Mouse (Mus musculus) adrenal gland, adult (tissue): ENCODE results near the gene Trmt2a.
A peak's percentile ranks its signal among the peaks of the same experiment; 100 is the strongest.

Source experiments
- DNase-seq, 2 experiments: peaks; one replicate each; pipeline ENCODE4 v3.0.0; 2022 to 2023; ENCODE audit warnings: low spot score in 1 of 2; ENCODE audit not compliant: inconsistent age in 2 of 2

Gene Trmt2a

GRCm38 (mm10) chr16:18248433-18249363, at the start of gene Trmt2a, which contains the start of gene Ranbp1:
TSS of gene Trmt2a (plus strand) at chr16:18248679.
TSS of gene Ranbp1 (minus strand) at chr16:18248732.
- DNase-seq = peak; percentile 99 to 100

- no peak for DNase-seq
Observed at GRCm38 (mm10) chr16:18200062-18200461, 48.4 kb upstream of the Trmt2a start.

DNA sequence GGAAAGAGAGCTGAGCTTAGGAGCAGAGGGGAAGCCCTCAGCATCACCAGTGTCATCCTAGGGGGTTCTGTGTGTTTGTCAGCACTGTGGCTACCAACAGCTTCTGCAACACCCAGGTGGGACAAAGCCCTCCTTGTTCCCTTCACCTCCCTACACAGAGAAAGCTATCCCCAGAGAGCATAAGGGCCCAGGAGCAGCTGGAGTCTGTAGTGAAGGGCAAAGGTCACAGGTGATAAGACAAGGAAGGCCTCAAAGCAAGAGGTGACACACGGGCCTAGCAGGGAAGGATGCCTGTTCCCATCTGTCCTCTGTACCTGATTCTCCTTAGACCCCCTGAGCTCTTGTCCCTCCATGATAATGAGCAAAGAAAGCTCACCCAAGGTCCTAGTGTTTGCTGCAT, 46.9 kb upstream of the Trmt2a start:
- DNase-seq = no peak

GRCm38 (mm10) chr16:18202061-18202460, 46.4 kb upstream of the Trmt2a start:
- DNase-seq = no peak

GRCm38 (mm10) chr16:18203430-18204091, 44.9 kb upstream of the Trmt2a start:
- DNase-seq = no peak

- peak; percentile 42 to 84 for DNase-seq
Observed at GRCm38 (mm10) chr16:18210701-18211416, 37.6 kb upstream of the Trmt2a start.

DNA sequence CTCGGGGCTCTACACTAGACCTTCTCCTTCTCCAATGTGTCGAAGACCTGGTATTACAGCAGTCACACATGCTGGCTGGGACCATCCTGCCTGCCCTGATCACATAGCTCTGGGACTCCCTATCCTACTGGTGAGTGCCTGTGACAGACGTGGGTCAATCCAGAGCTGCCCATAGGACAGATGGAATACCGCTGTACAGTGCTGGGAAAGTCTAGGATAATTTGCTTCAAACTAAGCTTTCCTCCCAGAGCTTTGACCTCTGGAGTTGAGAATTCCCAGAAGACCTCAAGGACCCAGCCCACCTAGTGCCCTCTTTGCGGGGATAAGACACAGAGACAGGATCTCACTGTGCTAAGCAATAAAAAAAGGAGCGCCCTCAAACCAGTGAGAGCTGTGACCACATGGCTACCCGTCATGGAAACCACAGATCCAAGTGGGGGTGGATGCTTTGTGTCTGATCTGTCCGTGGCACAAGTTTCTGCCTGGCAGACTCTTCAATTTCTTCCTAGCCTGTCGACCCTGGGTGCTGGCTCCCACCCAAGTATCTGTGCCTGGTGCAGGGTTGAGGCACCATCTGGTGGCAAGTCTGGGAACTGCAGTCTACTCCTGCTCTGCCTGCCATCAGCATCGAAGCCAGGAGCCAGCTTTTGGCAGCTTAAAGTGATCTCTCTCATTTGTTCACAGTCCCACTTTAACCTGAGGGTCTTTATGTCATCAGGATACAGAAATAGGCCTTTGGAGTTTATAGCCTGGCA, 36.9 kb upstream of the Trmt2a start:
- peak; percentile 80 to 93 for DNase-seq

DNA sequence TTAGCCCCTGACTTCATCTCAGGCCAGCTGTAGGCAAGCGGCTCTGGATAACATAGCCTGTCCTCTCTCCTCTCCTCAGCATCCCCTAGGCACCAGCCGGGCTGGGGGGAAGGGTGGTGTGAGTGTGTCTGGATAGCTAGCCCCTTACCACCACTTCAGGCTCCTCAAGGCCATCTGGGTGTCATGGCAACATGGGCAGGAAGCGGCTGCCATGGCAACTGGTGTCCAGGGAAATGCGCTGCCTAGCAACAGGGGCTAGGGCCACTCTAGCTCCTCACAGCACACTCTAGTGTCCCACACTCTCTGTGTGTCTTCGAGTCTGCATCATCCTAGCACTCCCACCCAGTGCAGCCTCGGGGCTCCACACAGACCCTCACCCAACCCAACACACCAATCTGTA, 34.8 kb upstream of the Trmt2a start:
- DNase-seq = peak in 1 of 2 experiments; percentile 20

DNA sequence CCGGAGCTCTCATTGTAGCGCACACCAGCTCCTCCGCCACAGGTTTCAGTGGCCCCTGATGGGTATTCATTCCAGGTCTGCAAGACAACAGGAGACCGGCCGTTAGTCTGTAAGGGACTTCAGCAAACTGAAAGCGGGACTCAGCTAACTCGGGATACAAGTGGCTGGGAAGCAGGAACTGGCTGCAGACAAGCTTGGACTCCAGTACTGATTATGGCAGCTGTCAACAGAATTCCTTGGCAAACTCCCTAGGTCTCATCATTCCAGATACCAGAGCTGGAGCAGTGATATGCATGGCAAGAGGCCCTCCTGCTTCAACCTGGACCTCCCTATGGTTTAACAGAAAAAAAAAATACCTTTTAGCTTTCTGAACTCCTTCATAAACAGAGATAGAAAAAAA, 33.6 kb upstream of the Trmt2a start:
- no peak for DNase-seq

DNA sequence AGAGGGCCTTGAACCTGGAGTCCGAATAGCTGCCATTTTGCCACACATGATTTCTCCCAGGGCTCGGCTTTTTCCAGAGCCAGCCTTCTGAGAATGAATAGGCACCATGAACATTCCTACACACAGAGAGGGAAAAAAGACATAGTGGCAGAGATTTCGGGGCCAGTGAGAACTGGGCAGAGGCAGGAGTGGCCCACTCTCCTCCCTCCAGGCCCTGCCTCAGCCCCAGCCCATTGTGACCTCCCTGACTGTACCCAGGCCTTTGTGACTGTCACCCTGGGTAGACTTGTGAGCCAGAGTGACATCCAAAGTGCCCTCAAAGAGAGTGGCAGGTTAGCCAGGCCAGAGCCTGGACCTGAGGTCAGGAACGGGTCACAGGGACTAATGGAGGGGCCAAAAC, 30.9 kb upstream of the Trmt2a start, which contains the start of gene Ccdc188:
Ccdc188 (plus strand) TSS at position 301 of the 400 bp plus-strand sequence.
- no peak for DNase-seq

- peak in 1 of 2 experiments; percentile 25 for DNase-seq
Observed at GRCm38 (mm10) chr16:18218580-18218996, 29.9 kb upstream of the Trmt2a start.

DNA sequence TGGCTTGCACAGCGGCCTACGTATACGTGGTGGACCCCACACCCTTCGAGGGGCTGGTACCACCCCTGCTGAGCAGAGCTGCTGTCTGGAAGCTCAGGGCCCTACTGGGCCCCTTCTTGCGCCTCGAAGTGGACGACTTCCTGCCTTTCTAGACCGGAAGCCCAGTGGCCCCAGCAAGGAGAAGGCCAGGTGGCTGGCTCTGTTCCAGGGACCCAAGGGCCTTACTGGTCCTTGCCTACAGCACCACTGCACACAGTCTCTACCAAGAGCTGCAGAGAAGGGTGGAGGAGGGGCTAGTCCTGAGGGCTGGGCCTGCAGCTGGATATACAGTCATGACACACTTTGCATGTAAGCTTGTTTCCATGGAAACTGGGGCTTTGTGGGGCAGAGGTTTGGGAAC, 28.5 kb upstream of the Trmt2a start:
- DNase-seq = peak; percentile 47 to 73

- peak in 1 of 2 experiments; percentile 41 for DNase-seq
Observed at GRCm38 (mm10) chr16:18220856-18221542, 27.5 kb upstream of the Trmt2a start.

DNA sequence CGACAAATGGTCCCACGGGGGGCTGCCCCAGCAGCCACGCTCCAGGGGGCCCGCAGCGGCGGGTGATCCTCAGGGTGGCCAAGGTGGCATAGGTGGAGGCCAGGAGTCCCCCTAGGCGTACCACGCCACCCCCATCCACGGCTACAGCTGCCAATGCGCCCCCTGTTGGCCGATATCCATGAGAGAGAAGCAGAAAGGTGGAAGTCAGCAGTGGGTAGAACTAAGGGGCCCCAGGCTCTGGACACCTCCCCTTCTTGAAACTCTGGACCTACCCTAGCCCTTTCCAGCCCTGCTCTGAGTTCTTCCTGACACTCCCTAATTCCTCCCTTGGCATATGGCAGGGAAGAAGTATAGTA, 27.0 kb upstream of the Trmt2a start:
- DNase-seq = no peak

DNA sequence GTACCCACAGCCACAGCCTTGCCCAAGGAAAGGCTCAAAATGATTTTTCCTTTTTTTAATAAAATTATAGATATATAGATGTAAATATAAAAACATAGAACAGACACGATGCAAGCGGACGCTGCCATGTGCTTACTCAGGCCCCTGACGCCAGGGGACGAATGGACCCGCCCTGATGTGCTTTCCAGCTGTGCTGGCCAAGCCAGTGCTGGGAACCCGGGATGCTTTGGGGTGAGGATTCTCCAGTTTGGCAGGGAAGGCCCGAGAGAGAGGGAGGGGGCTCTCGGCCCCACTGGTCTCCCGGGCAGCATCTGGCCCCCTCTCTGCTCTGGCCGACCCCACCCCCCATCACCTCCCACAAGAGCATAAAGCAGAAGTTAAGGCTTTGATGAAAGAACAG, 26.3 kb upstream of the Trmt2a start:
- DNase-seq = peak in 1 of 2 experiments; percentile 17

DNA sequence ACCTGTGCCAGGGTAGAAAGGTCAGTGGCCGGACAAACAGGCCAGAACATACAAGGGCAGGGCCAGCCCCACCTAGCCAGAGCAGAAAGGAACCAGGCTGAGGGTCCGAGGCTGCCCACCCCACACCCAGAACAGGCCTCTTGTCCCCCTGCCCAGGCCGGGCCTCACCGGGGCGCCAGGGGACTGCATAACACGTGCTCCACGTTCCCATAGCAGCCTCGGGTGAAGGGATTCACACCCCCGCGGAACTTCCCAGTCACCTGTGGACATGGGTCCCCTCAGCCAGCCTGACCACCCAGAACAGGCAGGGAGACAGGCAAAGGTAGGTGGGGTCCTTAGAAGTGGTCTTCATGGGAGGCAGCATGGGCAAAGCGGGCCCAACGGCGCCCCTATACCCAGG, 21.3 kb upstream of the Trmt2a start:
- DNase-seq = peak in 1 of 2 experiments; percentile 25

- no peak for DNase-seq
Observed at GRCm38 (mm10) chr16:18227897-18228422, 20.5 kb upstream of the Trmt2a start.

- DNase-seq = no peak
Observed at GRCm38 (mm10) chr16:18228856-18229255, 19.6 kb upstream of the Trmt2a start.

DNA sequence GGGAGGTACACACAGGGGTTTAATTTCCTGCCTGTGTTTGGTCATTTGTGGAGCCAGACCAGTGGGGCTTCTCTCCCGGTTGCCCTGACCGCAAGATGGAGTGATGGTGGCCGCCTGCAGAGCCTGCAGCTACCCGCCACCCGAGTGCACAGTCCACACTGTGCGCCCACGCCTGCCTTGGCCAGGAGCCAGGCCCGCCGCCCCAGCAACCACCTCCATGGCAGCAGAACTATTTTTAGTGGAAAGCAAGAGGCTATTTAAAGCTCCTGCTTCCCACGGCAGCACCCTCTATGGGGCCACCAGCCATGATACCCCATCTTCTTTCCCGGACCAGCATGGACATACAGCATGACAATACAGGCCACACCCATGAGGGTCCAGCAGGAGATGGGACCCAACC, 18.9 kb upstream of the Trmt2a start:
- DNase-seq = peak in 1 of 2 experiments; percentile 63

DNA sequence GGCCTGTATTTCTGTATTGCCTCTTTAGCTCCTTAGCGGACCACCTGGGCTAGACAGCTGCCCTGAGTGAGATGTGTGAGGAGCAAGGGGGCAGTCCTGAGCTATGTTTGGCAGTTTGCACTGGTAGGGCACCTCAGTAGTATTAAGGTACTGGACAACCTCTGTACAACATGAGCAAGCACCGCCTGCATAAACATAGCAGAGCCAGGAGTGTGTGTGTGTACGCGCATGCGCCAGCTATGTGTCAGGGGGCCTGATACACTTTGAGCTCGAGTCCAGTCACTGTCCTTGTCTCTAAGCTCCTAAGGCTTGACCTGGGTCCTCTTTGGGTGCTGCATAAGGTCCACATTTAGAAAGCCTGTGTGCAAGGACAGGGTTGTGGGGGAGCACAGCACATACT, 17.9 kb upstream of the Trmt2a start:
- DNase-seq = no peak
